Mouse (Mus musculus) telencephalon, adult 2 months (tissue): ENCODE data around the gene Tac4.

Experiments used
- DNase-seq: peaks from one replicate; pipeline ENCODE4 v3.0.0-alpha.2; 2011; ENCODE audit warnings: low read depth, low spot score

The Tac4 gene

DNA sequence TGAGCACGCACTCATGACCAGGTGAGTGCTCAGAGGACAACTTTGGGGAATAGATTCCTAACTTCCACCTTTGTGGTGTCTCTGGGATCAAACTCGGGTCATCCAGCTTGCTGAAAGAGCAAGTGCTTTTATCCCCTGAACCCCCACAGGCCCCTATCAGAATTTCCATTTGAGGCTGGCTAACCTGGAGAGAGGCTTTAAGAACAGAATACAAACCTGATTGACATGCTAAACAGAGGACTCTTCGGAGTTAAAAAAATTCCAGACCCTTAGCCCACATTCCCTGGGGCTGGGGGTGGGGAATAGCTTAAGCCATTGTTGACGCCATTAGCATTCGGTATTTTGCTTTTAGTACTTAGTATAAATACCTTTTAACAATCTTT is 50.1 kb downstream of the Tac4 start:
- DNase-seq = no peak

DNA sequence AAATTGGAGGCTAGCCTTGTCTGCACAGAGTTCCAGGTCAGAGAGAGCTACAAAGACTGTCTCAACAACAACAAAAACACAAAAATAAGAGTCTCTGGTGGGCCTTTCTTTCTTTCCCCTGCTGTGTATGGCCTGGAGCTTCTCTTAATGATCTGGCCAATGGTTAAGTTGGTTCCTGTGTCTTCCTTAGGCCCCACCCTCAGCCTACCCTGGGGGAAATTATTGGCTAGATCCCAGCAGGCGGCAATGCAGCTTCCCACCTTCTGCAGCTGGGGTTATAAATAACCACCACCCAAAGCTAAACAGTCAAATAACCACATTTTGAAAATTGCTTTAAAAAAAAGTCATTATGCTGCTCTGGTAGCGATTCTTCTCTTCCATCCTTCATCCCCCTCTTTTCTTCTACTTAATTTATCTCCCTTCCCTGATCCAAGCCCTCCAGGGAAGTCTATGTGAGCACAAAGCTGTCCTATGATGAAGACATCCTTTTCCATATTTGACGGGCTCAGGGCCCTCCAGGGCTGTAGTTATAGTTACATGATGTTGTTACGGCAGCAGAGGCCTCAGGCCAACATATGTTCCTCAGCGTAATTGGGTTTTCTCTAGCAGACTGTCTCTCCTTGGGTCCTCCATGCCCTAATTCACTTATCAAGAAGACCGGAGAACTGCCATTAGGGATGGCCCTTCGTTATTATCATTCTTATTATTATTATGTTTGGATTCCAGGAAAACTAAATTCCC is 54.1 kb downstream of the Tac4 start:
- DNase-seq = no peak

DNA sequence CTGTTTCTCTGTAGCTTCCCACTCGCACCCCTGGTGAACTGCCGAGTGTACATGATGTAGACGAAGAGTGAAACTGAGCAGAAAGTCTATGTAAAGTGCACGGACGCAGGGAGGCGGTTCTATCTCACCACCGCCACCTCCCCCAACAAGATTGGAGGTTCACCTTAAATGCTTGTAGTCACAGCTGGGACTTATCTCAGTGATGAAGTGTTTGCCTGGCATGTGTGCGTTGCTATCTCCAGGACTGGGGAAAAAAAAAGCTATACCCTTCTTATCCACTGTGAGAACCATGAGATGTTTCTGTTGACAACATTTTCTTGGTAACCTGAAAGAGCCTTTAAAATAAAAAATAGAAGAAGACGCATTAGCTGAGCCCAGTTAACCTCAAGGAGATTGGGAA is 56.8 kb downstream of the Tac4 start:
- no peak for DNase-seq
